Mouse (Mus musculus) heart, postnatal 0 days (tissue): ENCODE data around the gene Gja4.

ENCODE experiments used
- CTCF ChIP-seq: IDR thresholded peaks from 2 replicates; pipeline ENCODE4 v1.5.1; 2016; ENCODE audit warnings: antibody characterized with exemption, control low read depth, low read depth
- EP300 ChIP-seq: IDR thresholded peaks from 2 replicates; pipeline ENCODE4 v1.6.1; 2016; ENCODE audit warnings: antibody characterized with exemption, low read depth

DNA sequence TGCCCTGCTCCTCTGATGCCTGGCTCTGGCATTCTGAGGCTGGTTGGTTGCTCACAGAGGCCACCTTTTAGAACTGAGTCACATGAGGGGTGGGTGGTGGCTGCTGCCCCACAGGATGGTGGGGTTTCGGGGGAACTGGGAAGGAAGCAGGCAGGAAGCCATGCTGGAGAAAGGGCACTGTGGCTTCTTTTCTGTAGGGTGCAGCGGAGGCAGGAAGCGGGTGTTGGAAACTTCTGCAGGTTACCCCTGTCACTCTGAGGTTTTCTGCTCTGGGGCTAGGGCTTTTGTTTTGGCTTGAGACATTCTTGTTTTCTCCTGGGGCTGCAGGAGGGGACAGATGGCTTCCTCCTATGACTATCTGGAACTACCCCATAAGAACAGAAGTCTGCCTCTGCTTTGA, 48.7 kb upstream of the Gja4 start:
- TF ChIP-seq CTCF (no peak), EP300 (no peak)
